Mouse (Mus musculus): ENCODE results near the gene Tmem101. TPM values are rescaled to one million over a fixed set of nuclear protein-coding genes. Genes with fewer than 3 reads are reported as not detected.
"Not testable (repeated sequence)": the region's sequence is repeated elsewhere in the genome, so short reads cannot be mapped to it uniquely, and the experiment has no call there.

Tmem101 gene
- polyA plus RNA-seq, 1 experiment from 2014 or later = 33.3 TPM

DNA sequence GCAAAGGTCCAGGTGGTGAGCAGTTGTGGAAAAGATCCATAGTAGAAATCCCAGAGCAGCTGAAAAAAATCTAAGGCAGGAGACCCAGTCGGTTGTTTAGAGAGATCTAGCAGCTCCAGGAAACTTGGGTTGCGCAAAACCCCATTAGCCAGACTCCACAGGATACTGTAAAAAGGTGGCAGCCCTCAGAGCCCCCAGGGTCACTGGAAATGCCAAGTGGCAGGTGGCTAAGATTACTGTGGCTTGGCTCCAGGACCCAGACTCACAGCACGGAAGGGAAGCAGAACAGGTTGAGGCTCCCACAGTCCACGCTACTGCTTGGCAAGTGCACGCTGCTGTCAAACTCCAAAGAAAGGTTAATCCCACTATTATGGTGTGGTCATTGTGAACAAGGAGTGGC lies 3.6 kb upstream of the Tmem101 start:
- Histone ChIP-seq H3K9me3 (ENCODE audit: control insufficient read depth, low read length) (no peaks in the 10 kb centered on the region), H3K4me3 (ENCODE audit: low read length) (no peak overlapping the region), H3K4me2 (ENCODE audit: low read depth, low read length) (no peak overlapping the region), H3K4me1 (replicated peaks; ENCODE audit: control insufficient read depth, insufficient read depth, low read length) (peaks cover 5% of the 10 kb centered on the region), H3K36me3 (ENCODE audit: control insufficient read depth, insufficient read depth, low read length) (peaks cover 24% of the 10 kb centered on the region), H3K27me3 (ENCODE audit: control insufficient read depth, insufficient read depth, low read depth, low read length) (no peaks in the 10 kb centered on the region), H3K9ac (ENCODE audit: low read length) (no peak overlapping the region), H3K27ac (ENCODE audit: low read length) (no peak overlapping the region)
- ATAC-seq (ENCODE audit: low read depth) = no peak
- WGBS = 68% methylated on average over 5 of the region's 5 CpGs

DNA sequence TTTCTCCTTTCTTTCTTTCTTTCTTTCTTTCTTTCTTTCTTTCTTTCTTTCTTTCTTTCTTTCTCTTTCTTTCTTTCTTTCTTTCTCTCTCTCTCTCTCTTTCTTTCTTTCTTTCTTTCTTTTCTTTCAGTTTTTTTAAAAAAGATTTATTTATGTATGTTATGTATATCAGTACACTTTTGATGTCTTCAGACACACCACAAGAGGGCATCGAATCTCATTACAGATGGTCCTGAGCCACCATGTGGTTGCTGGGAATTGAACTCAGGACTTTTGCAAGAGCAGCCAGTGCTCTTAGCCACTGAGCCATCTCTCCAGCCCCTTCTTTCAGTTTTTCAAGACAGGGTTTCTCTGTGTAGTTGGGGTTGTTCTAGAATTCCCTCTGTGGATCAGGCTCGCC lies 1.8 kb upstream of the Tmem101 start:
- H3K36me3 ChIP-seq (ENCODE audit: control insufficient read depth, insufficient read depth, low read length) = peaks cover 18% of the 10 kb centered on the region
- 71% methylated on average over 2 of the region's 2 CpGs for WGBS

DNA sequence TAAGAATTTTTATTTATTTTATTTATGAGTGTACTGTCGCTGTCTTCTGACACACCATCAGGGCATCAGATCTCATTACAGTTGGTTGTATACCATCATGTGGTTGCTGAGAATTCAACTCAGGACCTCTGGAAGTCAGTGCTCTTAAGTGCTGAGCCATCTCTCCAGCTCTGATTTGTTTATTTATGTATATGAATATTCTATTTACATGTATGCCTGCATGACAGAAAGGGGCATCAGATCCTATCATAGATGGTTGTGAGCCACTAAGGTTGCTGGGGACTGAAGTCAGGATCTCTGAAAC lies 534 bp upstream of the Tmem101 start:
- H3K9ac ChIP-seq (ENCODE audit: low read length) = no peak overlapping the region
- no peak overlapping the region for H3K27ac ChIP-seq (ENCODE audit: low read length)
- no peaks in the 10 kb centered on the region for H3K27me3 ChIP-seq (ENCODE audit: control insufficient read depth, insufficient read depth, low read depth, low read length)
- no peak overlapping the region for H3K4me3 ChIP-seq (ENCODE audit: low read length)
- peaks cover 5% of the 10 kb centered on the region for H3K4me1 ChIP-seq (replicated peaks; ENCODE audit: control insufficient read depth, insufficient read depth, low read length)
- H3K36me3 ChIP-seq (ENCODE audit: control insufficient read depth, insufficient read depth, low read length) = peaks cover 14% of the 10 kb centered on the region
- H3K4me2 ChIP-seq (ENCODE audit: low read depth, low read length) = no peak overlapping the region
- H3K9me3 ChIP-seq (ENCODE audit: control insufficient read depth, low read length) = no peaks in the 10 kb centered on the region
- WGBS = 9% methylated on average over 1 of the region's 1 CpGs
- no peak for ATAC-seq (ENCODE audit: low read depth)

More for the DNA sequence above, 1.8 kb upstream of the Tmem101 start:
- H3K4me3 ChIP-seq (ENCODE audit: low read length); H3K27me3 ChIP-seq (ENCODE audit: control insufficient read depth, insufficient read depth, low read depth, low read length); H3K9me3 ChIP-seq (ENCODE audit: control insufficient read depth, low read length); H3K4me1 ChIP-seq (replicated peaks; ENCODE audit: control insufficient read depth, insufficient read depth, low read length); H3K9ac ChIP-seq (ENCODE audit: low read length); H3K4me2 ChIP-seq (ENCODE audit: low read depth, low read length); ATAC-seq (ENCODE audit: low read depth); H3K27ac ChIP-seq (ENCODE audit: low read length): not testable (repeated sequence)

DNA sequence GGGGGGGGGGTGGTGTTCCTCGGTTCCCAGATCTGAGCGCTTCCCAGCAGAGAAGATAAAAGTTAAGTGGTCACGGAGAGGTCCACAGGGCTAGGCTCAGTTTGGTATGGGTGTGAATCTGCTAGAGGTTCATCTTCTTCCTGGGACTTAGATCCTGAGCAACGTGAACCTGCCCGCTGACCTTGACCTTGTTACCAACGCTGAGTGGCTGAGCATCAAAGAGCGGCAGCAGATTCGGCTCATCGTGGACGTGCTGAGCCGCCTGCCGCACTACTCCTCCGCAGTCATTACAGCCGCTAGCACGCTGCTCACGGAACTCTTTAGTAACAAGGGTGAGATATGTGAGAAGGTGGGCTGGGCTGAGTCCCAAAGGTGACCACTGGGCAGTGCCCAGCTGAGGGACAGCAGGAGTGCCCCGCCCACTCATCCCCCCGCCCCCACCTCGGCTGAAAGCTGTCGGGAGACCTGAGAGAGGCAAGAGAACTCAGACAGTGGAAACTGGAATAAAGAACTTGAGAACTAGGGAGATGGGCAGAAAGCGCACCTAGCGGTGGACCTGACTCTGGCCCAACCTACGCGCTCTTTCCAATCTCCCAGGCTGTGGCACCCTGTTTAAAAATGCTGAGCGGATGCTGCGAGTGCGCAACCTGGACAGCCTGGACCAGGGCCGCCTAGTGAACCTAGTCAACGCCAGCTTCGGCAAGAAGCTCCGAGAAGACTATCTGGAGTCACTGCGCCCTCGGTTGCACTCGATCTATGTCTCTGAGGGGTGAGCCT lies 8.8 kb downstream of the Tmem101 start:
- H3K4me1 ChIP-seq (replicated peaks; ENCODE audit: control insufficient read depth, insufficient read depth, low read length) = peaks cover 10% of the 10 kb centered on the region; the same call in 1 of the 2 replicates
- 0 out of 2 replicates have a peak overlapping the region, but pooled peaks have one; percentile 11 for H3K4me2 ChIP-seq (ENCODE audit: low read depth, low read length)
- H3K27me3 ChIP-seq (ENCODE audit: control insufficient read depth, insufficient read depth, low read depth, low read length) = peaks cover 56% of the 10 kb centered on the region
- H3K4me3 ChIP-seq (ENCODE audit: low read length) = no peak overlapping the region
- 10% methylated on average over 34 of the region's 34 CpGs for WGBS
- ATAC-seq (ENCODE audit: low read depth) = peak; percentile 20; the same call in 1 of the 2 replicates
- H3K9ac ChIP-seq (ENCODE audit: low read length) = no peak overlapping the region
- no peak overlapping the region for H3K27ac ChIP-seq (ENCODE audit: low read length)
- H3K9me3 ChIP-seq (ENCODE audit: control insufficient read depth, low read length) = no peaks in the 10 kb centered on the region
- peaks cover 2% of the 10 kb centered on the region; the same call in 1 of the 2 replicates for H3K36me3 ChIP-seq (ENCODE audit: control insufficient read depth, insufficient read depth, low read length)

DNA sequence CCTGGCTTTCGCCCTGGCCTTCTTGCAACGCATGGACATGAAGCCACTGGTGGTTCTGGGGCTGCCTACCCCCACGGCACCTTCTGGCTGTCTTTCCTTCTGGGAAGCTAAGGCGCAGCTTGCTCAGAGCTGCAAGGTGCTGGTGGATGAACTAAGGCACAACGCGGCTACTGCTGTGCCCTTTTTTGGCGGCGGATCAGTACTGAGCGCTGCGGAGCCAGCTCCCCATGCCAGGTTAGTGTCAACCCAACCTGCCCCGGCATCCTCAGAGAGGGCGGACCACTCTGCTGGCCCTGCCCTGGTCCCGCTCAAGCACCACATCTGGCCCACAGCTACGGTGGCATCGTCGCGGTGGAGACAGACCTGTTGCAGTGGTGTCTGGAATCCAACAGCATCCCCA lies 9.7 kb downstream of the Tmem101 start:
- peaks cover 10% of the 10 kb centered on the region; the same call in 1 of the 2 replicates for H3K4me1 ChIP-seq (replicated peaks; ENCODE audit: control insufficient read depth, insufficient read depth, low read length)
- no peaks in the 10 kb centered on the region for H3K9me3 ChIP-seq (ENCODE audit: control insufficient read depth, low read length)
- no peak overlapping the region for H3K4me2 ChIP-seq (ENCODE audit: low read depth, low read length)
- no peak overlapping the region for H3K9ac ChIP-seq (ENCODE audit: low read length)
- ATAC-seq (ENCODE audit: low read depth) = no peak
- H3K27ac ChIP-seq (ENCODE audit: low read length) = no peak overlapping the region
- H3K4me3 ChIP-seq (ENCODE audit: low read length) = no peak overlapping the region
- H3K36me3 ChIP-seq (ENCODE audit: control insufficient read depth, insufficient read depth, low read length) = no peaks in the 10 kb centered on the region
- H3K27me3 ChIP-seq (ENCODE audit: control insufficient read depth, insufficient read depth, low read depth, low read length) = peaks cover 56% of the 10 kb centered on the region
- 11% methylated on average over 17 of the region's 17 CpGs for WGBS

DNA sequence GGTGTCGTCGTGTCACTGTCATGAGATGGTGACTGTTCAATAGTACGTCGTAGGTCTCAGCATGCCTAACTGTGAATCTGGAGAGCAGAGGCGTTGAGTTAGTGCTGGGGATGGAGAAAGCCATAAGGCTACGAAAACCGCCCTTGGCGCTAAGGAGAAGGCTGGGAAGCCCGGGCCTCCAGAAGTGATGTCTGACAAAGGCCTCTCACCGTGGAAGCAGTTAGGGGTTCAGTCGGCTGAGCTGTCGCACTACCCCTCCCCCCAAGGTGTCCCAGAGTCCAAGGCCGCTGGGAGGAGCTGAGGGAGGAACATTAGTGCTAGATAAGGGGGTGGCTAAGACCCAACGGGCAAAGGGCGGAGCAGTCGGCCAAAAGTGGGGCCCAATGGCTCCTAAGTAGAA lies 10.2 kb downstream of the Tmem101 start:
- Histone ChIP-seq H3K4me1 (replicated peaks; ENCODE audit: control insufficient read depth, insufficient read depth, low read length) (peaks cover 10% of the 10 kb centered on the region; the same call in 1 of the 2 replicates), H3K9me3 (ENCODE audit: control insufficient read depth, low read length) (no peaks in the 10 kb centered on the region), H3K27ac (ENCODE audit: low read length) (no peak overlapping the region), H3K27me3 (ENCODE audit: control insufficient read depth, insufficient read depth, low read depth, low read length) (peaks cover 56% of the 10 kb centered on the region), H3K4me2 (ENCODE audit: low read depth, low read length) (peak overlapping the region; percentile 59), H3K36me3 (ENCODE audit: control insufficient read depth, insufficient read depth, low read length) (no peaks in the 10 kb centered on the region), H3K9ac (ENCODE audit: low read length) (no peak overlapping the region), H3K4me3 (ENCODE audit: low read length) (peak overlapping the region; percentile 38)
- peak; percentile 17; the same call in 1 of the 2 replicates for ATAC-seq (ENCODE audit: low read depth)
- WGBS = 4% methylated on average over 16 of the region's 16 CpGs

DNA sequence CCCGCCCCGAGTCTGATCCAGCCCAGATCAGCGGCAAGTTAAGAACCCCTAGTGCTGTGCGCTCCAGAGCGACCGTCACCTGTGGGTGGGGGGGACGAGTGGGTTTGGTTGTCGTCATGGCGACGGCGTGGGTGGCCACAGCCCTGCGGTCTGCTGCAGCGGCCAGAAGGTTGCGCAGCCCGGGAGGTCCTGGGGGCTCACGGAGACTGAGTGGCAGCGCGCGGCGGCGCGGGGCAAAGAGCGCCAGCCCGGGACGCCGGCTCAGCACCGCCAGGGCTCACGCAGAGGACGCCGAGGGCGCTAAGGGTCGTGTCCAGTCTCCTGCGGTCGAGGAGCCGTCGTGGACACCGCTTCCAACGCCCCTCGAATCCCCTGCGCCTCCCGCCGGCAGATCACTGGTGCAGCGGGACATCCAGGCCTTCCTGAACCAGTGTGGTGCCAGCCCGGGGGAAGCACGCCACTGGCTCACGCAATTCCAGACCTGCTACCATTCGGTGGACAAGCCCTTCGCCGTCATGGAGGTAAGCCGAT lies 10.7 kb downstream of the Tmem101 start, which contains the start of gene Nags:
TSS of gene Nags (plus strand) at position 43 of the 531 bp plus-strand sequence.
- H3K4me1 ChIP-seq (replicated peaks; ENCODE audit: control insufficient read depth, insufficient read depth, low read length) = peaks cover 10% of the 10 kb centered on the region; the same call in 1 of the 2 replicates
- 1% methylated on average over 50 of the region's 50 CpGs for WGBS
- H3K4me3 ChIP-seq (ENCODE audit: low read length) = peak within 1 kb of the TSS; percentile 38
- peak within 1 kb of the TSS; percentile 59 for H3K4me2 ChIP-seq (ENCODE audit: low read depth, low read length)
- peak within 1 kb of the TSS; percentile 39; the same call in 1 of the 2 replicates for H3K9ac ChIP-seq (ENCODE audit: low read length)
- no peaks in the 10 kb centered on the region for H3K9me3 ChIP-seq (ENCODE audit: control insufficient read depth, low read length)
- no peak for ATAC-seq (ENCODE audit: low read depth)
- no peak within 1 kb of the TSS for H3K27ac ChIP-seq (ENCODE audit: low read length)
- peaks cover 56% of the 10 kb centered on the region for H3K27me3 ChIP-seq (ENCODE audit: control insufficient read depth, insufficient read depth, low read depth, low read length)
- no peaks in the 10 kb centered on the region for H3K36me3 ChIP-seq (ENCODE audit: control insufficient read depth, insufficient read depth, low read length)

DNA sequence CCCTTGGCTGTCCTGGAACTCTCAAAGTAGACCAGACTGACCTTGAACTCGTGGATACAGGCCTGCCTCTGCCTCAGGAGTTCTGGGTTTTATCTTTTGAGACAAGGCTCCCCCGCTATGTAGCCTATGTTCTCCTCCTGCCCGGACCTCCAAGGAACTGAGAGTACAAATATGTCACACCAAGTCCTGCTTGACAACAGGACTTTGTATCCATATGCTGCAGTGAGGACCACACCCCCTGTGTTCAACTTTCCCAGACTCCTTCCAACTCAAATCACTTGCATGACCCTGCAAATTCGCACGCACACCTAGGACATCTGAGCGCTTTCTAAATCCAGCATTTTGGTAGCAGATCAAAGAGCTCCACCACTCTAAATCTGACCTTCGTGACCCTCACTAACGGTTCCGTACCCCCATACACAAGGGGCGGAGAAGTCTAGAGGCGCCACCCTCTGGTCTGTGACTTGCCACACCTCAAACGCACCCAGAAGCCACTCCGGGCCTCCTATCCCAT lies 11.2 kb downstream of the Tmem101 start:
- H3K4me3 ChIP-seq (ENCODE audit: low read length) = peak overlapping the region; percentile 38
- peak overlapping the region; percentile 59 for H3K4me2 ChIP-seq (ENCODE audit: low read depth, low read length)
- no peak; the same call in 1 of the 2 replicates for ATAC-seq (ENCODE audit: low read depth)
- no peaks in the 10 kb centered on the region for H3K36me3 ChIP-seq (ENCODE audit: control insufficient read depth, insufficient read depth, low read length)
- no peak overlapping the region for H3K9ac ChIP-seq (ENCODE audit: low read length)
- peaks cover 10% of the 10 kb centered on the region; the same call in 1 of the 2 replicates for H3K4me1 ChIP-seq (replicated peaks; ENCODE audit: control insufficient read depth, insufficient read depth, low read length)
- H3K27me3 ChIP-seq (ENCODE audit: control insufficient read depth, insufficient read depth, low read depth, low read length) = peaks cover 56% of the 10 kb centered on the region
- no peak overlapping the region for H3K27ac ChIP-seq (ENCODE audit: low read length)
- WGBS = 23% methylated on average over 13 of the region's 13 CpGs
- no peaks in the 10 kb centered on the region for H3K9me3 ChIP-seq (ENCODE audit: control insufficient read depth, low read length)

DNA sequence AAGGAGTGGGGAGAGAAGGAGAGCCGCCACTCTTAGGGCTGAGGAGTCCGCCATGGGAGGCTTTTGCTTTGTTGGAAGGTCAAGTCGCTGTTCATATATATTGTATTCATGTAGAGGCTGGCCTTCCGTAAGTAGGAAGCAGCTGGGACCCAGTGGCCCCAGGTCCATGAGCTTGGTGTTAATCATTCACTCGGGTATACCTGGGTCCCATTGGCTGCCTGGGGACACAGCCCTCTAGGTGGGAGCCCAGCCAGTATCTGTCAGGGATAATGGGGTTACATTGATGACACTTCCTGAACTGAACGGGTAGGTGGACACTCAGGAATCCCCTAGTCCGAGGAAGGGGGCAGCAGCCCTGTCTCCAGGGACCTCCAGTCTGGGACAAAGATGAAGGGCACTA lies 13.8 kb downstream of the Tmem101 start:
- Histone ChIP-seq H3K9me3 (ENCODE audit: control insufficient read depth, low read length) (no peaks in the 10 kb centered on the region), H3K27me3 (ENCODE audit: control insufficient read depth, insufficient read depth, low read depth, low read length) (peaks cover 42% of the 10 kb centered on the region), H3K27ac (ENCODE audit: low read length) (no peak overlapping the region), H3K4me2 (ENCODE audit: low read depth, low read length) (no peak overlapping the region), H3K9ac (ENCODE audit: low read length) (no peak overlapping the region), H3K4me1 (replicated peaks; ENCODE audit: control insufficient read depth, insufficient read depth, low read length) (peaks cover 10% of the 10 kb centered on the region; the same call in 1 of the 2 replicates), H3K36me3 (ENCODE audit: control insufficient read depth, insufficient read depth, low read length) (no peaks in the 10 kb centered on the region), H3K4me3 (ENCODE audit: low read length) (no peak overlapping the region)
- ATAC-seq (ENCODE audit: low read depth) = no peak
- WGBS = 42% methylated on average over 7 of the region's 7 CpGs

Data from lung, embryonic 16.5 days (tissue).